Mouse (Mus musculus) hindbrain, postnatal 0 days (tissue): ENCODE measurements around the gene Smap1. TPM values are rescaled to one million over a fixed set of nuclear protein-coding genes. Genes with fewer than 3 reads are reported as not detected.

Source experiments
- ATAC-seq: fragments of 200-750 bp; cut with Nextera tagmentation; 2 replicates; pipeline ENCODE4 v1.8.0; 2017; ENCODE audit warnings: mild to moderate bottlenecking, moderate TSS enrichment, moderate library complexity
- DNase-seq: peaks from one replicate; pipeline ENCODE4 v3.0.0-alpha.2; 2015; ENCODE audit warnings: low spot score
- H3K27ac ChIP-seq: fragments of 300-500 bp; sonication (generic); 2 replicates; pipeline ENCODE4 v1.5.1; 2014; ENCODE audit warnings: mild to moderate bottlenecking
- H3K27me3 ChIP-seq: fragments of 300-500 bp; sonication (generic); 2 replicates; pipeline ENCODE4 v1.6.1; 2014; ENCODE audit warnings: low read length, mixed read lengths; ENCODE audit not compliant: insufficient read depth
- H3K36me3 ChIP-seq: fragments of 300-500 bp; sonication (generic); 2 replicates; pipeline ENCODE4 v1.6.1; 2014; ENCODE audit warnings: low read length, mixed read lengths; ENCODE audit not compliant: insufficient read depth
- H3K4me1 ChIP-seq: fragments of 300-500 bp; sonication (generic); 2 replicates; pipeline ENCODE4 v1.6.1; 2014; ENCODE audit warnings: antibody characterized with exemption, low read length, mixed read lengths; ENCODE audit not compliant: insufficient read depth
- H3K4me2 ChIP-seq: fragments of 300-500 bp; sonication (generic); 2 replicates; pipeline ENCODE4 v1.6.1; 2014; ENCODE audit warnings: low read depth, mild to moderate bottlenecking, low read length, moderate library complexity, mixed read lengths
- H3K4me3 ChIP-seq: fragments of 300-500 bp; sonication (generic); 2 replicates; pipeline ENCODE4 v1.5.1; 2014; ENCODE audit warnings: low read length
- H3K9ac ChIP-seq: fragments of 300-500 bp; sonication (generic); replicated peaks from 2 replicates; pipeline ENCODE4 v1.6.1; 2014; ENCODE audit warnings: mild to moderate bottlenecking, low read length, moderate library complexity, mixed read lengths
- H3K9me3 ChIP-seq: fragments of 300-500 bp; sonication (generic); 2 replicates; pipeline ENCODE4 v1.6.1; 2016; ENCODE audit warnings: low read length, mixed read lengths
- CTCF ChIP-seq: IDR thresholded peaks from 2 replicates; pipeline ENCODE4 v1.5.1; 2016; ENCODE audit warnings: antibody characterized with exemption, control low read depth, low read depth
- WGBS: fragments of 180-500 bp; shearing (Covaris S2); extraction: QIAGEN DNeasy Blood & Tissue Kit; methylation state at CpG from one replicate; pipeline ENCODE4 v1.1.7; 2014; 5-methylcytosine and 5-hydroxymethylcytosine counted together
- polyA plus RNA-seq: library from polyadenylated mRNA; unstranded; fragments of >200 nt; fragmentation: Nextera tagmentation; extraction: Ambion mirVana; gene quantifications from 2 replicates; pipeline ENCODE4 v1.2.1, GENCODE M21; 2015
- total RNA-seq: library from RNA; depleted of rRNA; stranded (reverse); fragments of >200 nt; gene quantifications from 2 replicates; pipeline ENCODE4 v1.2.3, GENCODE M21; 2014

The Smap1 gene
- total and polyA plus RNA-seq, 2 experiments from 2014 or later = 74.3 to 148 TPM

GRCm38 (mm10) chr1:23922530-23922884 lies 390 bp upstream of the Smap1 start:
- Histone ChIP-seq H3K9me3 (no peaks in the 10 kb centered on the region; the same call in 1 of the 2 replicates), H3K4me1 (peaks cover 9% of the 10 kb centered on the region), H3K4me2 (peak overlapping the region; percentile 81), H3K27ac (peak overlapping the region; percentile 93), H3K27me3 (no peaks in the 10 kb centered on the region), H3K36me3 (no peaks in the 10 kb centered on the region), H3K9ac (peak overlapping the region; percentile 92), H3K4me3 (peak overlapping the region; percentile 97)
- DNase-seq = no peak
- WGBS = 25% methylated on average over 9 of the region's 9 CpGs
- TF ChIP-seq CTCF = no peak
- peak; percentile 41 for ATAC-seq

- Histone ChIP-seq H3K27ac (no peak overlapping the region), H3K4me2 (peak overlapping the region; percentile 81), H3K4me1 (peaks cover 9% of the 10 kb centered on the region), H3K9me3 (no peaks in the 10 kb centered on the region), H3K4me3 (peak overlapping the region; percentile 97), H3K9ac (0 out of 2 replicates have a peak overlapping the region, but pooled peaks have one; percentile 4), H3K27me3 (no peaks in the 10 kb centered on the region), H3K36me3 (no peaks in the 10 kb centered on the region)
- 13% methylated on average over 2 of the region's 2 CpGs for WGBS
- ATAC-seq (no peak), DNase-seq (peak; percentile 16)
- peak; percentile 48 for TF ChIP-seq CTCF
These were observed 1.8 kb downstream of the Smap1 start for GRCm38 (mm10) chr1:23920275-23920674.

- H3K27ac ChIP-seq = no peak overlapping the region
- ATAC-seq (no peak), DNase-seq (no peak)
- H3K4me2 ChIP-seq = no peak overlapping the region
- no peaks in the 10 kb centered on the region for H3K9me3 ChIP-seq
- WGBS = 78% methylated on average over 4 of the region's 4 CpGs
- peaks cover 9% of the 10 kb centered on the region for H3K4me1 ChIP-seq
- H3K27me3 ChIP-seq = no peaks in the 10 kb centered on the region
- no peak overlapping the region for H3K9ac ChIP-seq
- no peak for TF ChIP-seq CTCF
- no peak overlapping the region for H3K4me3 ChIP-seq
- H3K36me3 ChIP-seq = no peaks in the 10 kb centered on the region
These were observed 3.0 kb downstream of the Smap1 start for GRCm38 (mm10) chr1:23919086-23919485.

GRCm38 (mm10) chr1:23915483-23915882 lies 6.6 kb downstream of the Smap1 start:
- TF ChIP-seq CTCF = no peak
- 96% methylated on average over 4 of the region's 4 CpGs for WGBS
- H3K4me3 ChIP-seq = no peak overlapping the region

GRCm38 (mm10) chr1:23912988-23913387 lies 9.1 kb downstream of the Smap1 start:
- WGBS = 63% methylated on average over 2 of the region's 2 CpGs
- Histone ChIP-seq H3K36me3 (no peaks in the 10 kb centered on the region), H3K9ac (no peak overlapping the region), H3K4me2 (no peak overlapping the region), H3K27me3 (no peaks in the 10 kb centered on the region), H3K4me1 (no peaks in the 10 kb centered on the region), H3K9me3 (no peaks in the 10 kb centered on the region), H3K4me3 (no peak overlapping the region), H3K27ac (no peak overlapping the region)
- peak; percentile 32 for DNase-seq
- no peak for ATAC-seq
- no peak for TF ChIP-seq CTCF

More at GRCm38 (mm10) chr1:23915483-23915882, 6.6 kb downstream of the Smap1 start:
- Histone ChIP-seq H3K36me3 (no peaks in the 10 kb centered on the region), H3K27ac (no peak overlapping the region), H3K27me3 (no peaks in the 10 kb centered on the region), H3K9ac (no peak overlapping the region), H3K4me1 (peaks cover 3% of the 10 kb centered on the region), H3K4me2 (no peak overlapping the region), H3K9me3 (no peaks in the 10 kb centered on the region)
- no peak for ATAC-seq
- no peak for DNase-seq

GRCm38 (mm10) chr1:23906082-23906481 lies 16.0 kb downstream of the Smap1 start:
- Histone ChIP-seq H3K4me2 (no peak overlapping the region), H3K9me3 (no peaks in the 10 kb centered on the region), H3K36me3 (no peaks in the 10 kb centered on the region), H3K27me3 (no peaks in the 10 kb centered on the region), H3K27ac (no peak overlapping the region), H3K9ac (no peak overlapping the region), H3K4me1 (no peaks in the 10 kb centered on the region), H3K4me3 (no peak overlapping the region)
- no peak for ATAC-seq
- peak; percentile 59 for TF ChIP-seq CTCF
- DNase-seq = peak; percentile 51

GRCm38 (mm10) chr1:23903340-23903739 lies 18.8 kb downstream of the Smap1 start:
- Histone ChIP-seq H3K4me2 (no peak overlapping the region), H3K27ac (no peak overlapping the region), H3K36me3 (no peaks in the 10 kb centered on the region), H3K9me3 (no peaks in the 10 kb centered on the region), H3K4me1 (no peaks in the 10 kb centered on the region), H3K4me3 (no peak overlapping the region), H3K27me3 (no peaks in the 10 kb centered on the region), H3K9ac (no peak overlapping the region)
- no peak for DNase-seq
- TF ChIP-seq CTCF = no peak
- WGBS = 87% methylated on average over 3 of the region's 3 CpGs
- ATAC-seq = no peak
